Mouse (Mus musculus) heart, postnatal 4 days (tissue): ENCODE data around the gene Ccdc177. TPM values are rescaled to one million over a fixed set of nuclear protein-coding genes. Genes with fewer than 3 reads are reported as not detected.

Experiments
- DNase-seq: peaks from one replicate; pipeline ENCODE4 v3.0.0; 2021
- total RNA-seq, 2 experiments: library from RNA; stranded (reverse); gene quantifications; 2 replicates each; pipeline ENCODE4 v1.2.3; 2021

The Ccdc177 gene
- total RNA-seq, 2 experiments from 2014 or later, result 0.05 to 0.10 TPM

DNA sequence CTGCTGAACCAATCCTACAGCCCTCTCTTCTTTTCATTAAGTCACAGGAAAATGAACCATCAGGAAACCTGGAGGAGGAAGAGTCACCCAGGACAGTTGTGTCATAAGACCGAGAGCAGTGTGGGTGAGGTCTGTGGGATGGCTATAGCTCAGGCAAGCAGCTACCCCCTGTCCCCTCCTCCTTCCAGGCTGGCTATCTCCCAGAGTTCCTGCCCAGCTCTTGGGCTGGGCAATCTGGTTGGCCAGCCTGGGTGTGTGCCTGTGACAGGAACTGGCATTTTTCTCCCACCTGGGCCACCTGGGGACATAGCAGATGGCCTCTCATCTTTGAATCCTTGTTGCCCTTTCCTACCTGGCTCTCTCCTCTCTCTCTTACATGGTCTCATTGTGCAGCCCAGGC lies 23.4 kb upstream of the Ccdc177 start:
- DNase-seq, result no peak

DNA sequence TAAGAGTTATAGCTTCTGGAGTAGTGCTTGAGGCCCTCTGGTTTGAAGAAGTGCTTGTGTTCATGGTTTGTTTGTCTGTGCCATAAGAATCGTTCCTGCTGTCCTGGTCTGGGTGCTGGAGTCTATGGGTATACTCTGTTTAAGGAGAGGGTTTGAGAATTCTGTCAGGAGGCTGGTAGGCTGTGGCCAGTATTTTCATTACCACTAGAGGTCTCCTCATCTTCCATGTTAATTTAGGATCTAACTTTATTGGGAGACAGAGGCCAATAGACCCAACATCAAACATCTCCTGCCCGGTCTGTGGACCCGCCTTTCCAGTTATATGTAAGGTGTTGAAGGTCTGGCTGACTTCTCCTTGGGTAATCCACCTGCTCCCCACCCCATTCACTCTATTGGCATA lies 22.4 kb upstream of the Ccdc177 start:
- DNase-seq, result no peak

DNA sequence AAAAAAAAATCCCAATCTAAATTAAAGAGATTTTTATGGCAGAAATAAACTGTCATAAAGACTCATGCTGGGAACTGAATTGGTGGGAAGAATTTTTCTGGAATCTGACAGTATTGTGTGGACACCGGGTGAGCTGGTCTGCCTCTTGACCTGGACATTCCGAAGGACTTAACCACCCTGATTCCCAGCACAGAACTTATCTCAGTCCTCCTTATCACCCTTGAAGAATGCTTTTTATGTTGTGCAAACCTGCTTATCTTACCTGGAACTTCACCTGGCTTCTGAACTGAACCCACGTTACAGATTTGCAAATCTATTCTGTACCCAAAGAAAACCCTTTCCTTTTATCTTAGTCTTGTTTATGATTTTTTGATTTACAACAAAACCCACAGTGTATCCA lies 21.7 kb upstream of the Ccdc177 start:
- no peak for DNase-seq

DNA sequence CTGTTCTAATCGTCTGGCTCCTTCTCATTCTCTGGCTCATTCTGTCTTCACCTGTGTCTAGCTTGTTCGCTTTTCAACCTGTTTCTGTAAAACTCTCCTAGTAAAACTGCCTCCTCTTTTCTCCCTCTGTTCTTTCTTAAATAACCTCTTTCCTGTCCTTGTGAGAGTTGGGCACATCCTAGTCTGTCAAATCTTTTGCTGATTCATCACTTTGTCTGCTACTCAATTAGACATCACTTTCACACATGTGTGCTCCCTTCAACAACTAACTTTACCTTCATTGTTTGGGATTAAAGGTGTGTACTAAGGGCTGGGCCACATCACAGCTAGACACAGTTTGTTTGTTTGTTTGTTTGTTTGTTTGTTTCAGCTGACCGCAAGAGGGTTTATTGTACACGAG lies 19.3 kb upstream of the Ccdc177 start:
- no peak for DNase-seq

DNA sequence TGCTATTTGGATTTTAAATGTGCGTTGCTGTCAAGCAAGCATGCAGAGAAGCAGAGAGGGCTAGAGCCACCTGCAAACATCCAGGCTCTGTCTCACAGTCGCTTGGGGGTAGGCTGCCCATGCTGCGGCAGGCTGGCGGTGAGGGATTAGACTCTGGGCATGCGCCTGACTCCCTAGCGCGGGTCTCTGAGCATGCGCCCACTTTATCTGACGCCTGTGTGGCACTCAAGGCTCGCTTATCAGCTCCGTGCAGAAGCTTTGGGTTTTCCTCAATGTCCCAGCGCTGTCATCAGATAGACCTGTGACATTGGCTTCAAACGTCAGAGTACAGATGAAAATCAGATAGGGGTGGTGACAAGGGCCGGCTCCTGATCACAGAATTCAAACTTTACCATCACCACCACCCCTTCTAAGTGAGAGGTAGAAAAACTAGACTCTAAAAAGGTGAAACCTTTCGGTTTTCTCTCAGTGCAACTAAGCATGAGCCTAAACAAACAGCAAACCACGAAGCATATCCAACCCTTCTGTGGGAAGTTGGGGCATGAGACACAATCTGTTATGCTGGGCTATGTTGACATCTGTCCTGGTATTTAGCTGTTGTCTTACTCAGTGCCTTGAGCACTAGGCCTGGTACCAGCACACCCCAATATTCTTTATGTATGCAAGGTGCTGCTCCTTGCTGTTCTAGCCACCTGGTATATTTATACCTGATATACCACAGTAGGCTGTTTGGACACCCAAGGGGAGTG lies 17.9 kb upstream of the Ccdc177 start:
- no peak for DNase-seq

DNA sequence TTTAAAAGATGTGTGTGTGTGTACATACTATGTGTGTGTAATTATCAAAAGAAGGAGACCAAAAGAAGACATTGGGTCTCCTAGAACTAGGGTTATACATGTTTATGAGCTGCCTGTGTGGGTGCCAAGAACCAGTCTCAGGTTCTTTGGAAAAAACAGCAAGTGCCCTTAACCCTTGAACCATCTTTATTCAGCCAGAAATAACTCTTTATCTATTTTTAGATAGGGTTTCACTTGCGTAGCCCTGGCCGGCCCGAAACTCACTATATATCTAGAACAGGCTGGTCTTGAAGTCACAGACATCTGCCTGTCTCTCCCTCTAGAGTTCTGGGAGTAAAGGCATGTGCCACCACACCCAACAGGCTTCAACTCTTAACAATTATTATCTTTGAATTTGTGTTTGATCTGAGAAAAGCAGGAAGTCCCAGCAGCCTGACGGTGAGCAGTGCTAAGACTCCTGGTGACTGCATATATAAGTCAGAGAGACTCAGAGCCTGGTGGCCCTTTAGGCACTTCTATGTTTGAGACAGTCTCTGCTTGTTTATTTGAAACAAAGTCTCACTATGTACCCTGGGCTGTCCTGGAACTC lies 15.7 kb upstream of the Ccdc177 start:
- no peak for DNase-seq

DNA sequence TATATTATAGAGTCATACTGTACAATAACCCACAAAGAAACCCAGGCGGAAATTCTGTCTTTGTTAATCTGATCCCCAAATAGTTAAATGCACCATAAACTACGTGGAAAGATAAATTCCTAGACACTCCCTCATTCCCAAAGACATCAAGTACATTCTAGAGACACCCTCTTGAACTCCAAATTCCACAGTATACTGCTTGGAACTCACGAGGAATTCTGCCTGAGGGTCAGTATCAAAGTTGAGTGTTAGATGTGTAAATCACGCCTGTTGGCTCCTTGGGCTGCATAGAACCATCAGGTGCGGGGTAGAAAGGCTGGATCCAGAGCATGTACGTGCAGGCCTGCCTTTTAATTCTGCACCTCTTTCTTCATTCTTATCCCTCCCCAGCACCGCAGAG lies 14.3 kb upstream of the Ccdc177 start:
- DNase-seq, result no peak

DNA sequence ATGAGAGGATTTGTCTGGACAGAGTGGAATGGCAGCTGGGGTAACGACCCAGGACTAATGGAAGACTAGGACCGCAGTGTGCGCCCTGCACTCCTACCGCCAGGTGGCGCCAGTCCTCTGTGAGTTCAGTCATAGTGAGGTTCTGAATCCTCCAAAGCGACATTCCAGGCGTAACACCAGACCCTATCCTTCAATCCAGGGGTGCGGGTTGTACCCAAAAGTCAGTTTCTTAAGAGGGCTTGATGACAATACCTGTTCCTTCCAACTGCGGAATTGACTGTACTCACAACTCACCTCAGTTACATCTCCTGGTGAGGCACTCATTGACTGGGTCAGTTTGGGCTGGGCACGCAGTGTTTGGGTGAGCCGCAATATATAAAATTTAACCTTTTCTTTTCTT lies 9.2 kb upstream of the Ccdc177 start:
- DNase-seq, result peak; percentile 86

DNA sequence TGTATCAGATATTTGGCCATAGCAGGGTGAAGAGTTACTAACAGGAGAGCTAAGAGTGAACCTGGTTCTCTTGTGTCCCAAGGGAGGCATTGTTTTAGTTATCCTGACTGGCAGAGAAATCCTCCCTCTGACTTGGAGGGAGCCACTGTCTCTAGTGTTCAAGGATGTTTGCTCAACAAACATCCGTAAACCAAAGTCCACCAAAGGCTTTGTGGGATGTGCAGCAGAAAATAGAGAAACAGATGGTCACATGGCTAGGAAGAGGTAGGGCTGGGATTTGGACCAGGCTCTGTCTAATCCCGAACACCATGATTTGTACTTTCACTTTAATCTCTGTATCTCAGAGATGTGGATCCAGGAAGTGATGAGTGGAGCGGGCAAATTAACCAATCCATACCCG lies 3.6 kb upstream of the Ccdc177 start:
- DNase-seq, result no peak

DNA sequence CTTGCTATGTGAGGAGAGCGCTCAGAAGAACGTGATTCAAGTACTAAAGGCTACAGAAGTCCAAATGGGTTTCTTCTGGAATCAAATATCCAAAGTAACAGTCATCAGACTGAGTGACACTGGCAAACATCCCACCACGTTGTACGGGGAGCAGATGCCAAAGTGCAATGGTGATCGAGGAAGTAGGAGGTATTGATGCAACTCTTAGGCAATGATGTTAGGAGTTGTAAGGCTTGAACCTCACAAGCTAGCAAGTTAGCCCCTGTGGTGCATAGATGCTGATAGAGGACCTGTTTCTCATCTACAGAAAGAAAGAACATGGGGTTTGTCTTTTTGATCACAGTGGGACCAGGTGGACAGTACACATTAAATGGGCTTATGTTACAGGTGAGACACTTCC lies 2.5 kb upstream of the Ccdc177 start:
- DNase-seq, result no peak

DNA sequence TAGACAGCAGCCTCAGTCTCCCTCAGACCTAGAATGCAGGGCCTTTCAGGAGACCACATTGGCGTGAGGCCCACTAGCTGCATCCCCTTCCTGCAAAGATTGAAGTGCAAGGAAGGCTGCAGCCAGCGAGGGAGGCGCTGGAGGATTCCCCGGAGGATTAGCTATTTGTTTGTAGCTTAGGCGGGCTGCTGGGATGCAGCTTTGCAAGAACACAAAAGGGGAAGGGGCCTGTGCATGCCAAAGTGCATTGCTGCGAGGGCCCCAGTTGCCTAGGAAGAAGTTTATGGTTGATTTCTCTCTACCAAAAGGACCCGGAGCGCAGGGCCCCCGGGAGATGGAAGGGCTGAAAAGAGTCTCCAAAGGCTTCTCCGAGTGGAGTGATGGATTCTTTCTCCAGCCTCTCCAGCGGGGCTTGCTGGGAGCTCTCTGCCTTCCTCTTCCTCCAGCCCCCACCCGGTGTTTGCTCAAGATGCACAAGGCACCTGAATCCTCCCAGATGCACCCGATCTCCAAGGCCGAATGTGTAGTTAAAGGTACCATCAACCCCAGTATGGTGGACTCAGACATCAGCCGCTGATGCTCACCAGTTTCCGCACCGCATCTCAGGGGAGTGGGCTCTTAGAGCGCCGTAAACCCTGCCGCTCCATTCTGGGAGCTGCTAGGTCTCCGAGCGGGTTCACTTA lies 633 bp downstream of the Ccdc177 start:
- DNase-seq, result peak; percentile 23

DNA sequence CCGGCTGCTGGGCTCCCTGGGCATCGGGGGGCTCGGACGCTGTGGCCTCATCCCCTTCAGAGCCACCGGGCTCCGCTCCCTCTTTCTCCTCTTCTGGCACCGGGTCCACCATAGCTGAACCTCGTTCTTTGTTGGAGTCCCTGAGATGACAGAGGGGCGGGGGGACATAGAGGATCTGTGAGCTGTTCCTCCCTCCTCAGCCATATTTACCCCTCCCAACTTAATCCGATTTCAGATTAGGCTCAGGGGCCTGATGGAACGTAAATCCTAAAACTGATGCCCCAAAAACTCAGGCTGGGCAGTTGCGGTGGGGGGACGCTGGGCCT lies 1.1 kb downstream of the Ccdc177 start:
- no peak for DNase-seq

DNA sequence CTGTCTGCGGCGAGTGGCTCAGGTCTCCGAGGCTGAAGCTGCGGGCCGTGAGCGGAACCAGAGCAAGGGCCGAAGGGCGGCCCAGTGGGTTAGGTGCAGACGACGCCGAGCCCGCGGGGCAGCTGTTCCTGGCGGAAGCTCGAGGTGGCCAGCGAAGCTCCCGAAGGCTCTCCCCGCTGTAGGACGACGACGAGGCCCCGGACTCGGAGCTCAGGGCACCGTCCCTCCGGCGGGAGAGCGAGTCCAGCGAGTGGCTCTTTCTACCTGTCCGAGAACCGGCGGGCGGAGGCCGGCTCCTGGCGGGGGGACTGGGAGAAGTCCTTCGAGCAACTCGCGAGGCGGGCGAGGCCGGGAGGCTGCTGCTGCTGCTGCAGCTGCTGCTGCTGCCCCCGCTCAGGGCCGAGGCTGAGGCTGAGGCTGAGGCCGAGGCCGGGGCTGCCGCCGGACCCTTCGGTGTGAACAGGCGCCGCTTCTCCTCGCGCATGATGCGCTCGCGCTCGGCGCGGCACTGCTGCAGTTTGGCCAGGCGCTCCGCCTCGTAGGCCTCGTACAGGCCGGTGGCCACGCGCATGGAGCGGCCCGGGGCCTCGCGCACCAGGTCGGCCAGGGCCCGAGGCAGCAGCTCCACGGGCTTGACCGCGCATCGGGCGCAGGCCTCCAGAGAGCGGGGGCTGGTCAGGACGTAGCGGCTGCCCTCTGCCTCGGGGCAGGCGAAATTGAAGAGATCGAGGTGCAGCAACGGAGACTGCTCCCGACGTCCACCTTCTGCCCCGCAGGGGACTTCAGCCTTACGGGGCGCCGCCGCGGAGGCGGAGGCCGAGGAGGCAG lies 1.7 kb downstream of the Ccdc177 start:
- peak; percentile 33 for DNase-seq

DNA sequence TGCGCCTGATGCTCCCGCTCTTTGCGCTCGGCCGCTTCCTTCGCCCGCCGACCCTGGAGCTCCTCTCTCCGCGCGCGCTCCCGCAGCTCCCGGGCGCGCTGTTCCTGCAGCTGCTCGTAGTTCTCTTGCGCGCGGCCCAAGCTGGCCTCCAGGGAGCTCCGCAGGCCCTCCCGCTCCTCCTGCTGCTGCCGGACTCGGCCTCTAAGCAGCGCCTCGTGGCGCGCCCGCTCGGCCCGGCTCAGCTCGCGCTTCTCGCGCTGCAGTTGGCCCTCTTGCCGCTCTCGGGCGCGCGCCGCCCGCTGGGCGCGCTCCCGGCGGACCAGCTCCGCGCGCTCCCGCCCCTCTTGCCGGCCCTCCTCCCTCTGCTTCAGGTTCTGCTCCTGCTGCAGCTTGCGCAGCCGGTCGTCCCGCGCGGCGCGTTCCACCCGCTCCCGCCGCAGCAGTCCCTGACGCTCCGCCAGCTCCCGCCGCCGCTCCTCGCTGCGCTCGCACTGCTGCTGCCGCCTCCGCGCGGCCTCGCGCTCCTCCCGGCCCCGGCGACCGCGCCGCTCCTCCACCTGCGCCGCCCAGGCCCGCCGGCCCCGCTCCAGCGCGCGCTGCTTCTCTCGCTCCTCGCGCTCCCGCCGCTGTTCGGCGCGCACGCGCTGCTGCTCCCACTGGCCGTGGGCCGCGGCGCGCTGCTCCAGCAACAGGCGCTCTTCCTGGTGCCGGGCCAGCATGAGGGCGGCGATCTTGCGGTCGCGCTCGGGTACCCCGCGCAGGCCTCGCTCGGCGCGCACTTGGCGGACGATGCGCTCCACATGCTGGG lies 2.5 kb downstream of the Ccdc177 start:
- DNase-seq, result peak; percentile 65

DNA sequence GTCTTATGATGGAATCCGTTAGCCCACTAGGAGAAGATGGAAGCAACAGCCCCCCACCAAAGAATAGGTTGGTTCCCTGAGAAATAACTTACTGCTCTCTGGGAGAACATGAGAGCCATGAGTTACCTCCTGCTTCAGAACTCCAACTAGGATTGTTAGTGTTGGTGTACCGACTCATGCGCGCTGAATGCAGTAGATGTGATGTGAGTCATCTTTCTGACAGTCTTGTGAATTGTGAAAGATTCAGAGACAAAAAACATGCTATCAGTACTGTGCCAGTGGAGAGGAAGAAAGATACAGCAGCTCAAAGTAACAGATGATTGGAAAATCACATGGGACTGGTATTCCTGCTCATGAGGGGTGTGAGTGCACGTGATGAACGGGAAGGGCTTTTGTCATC lies 8.9 kb downstream of the Ccdc177 start:
- DNase-seq, result no peak

DNA sequence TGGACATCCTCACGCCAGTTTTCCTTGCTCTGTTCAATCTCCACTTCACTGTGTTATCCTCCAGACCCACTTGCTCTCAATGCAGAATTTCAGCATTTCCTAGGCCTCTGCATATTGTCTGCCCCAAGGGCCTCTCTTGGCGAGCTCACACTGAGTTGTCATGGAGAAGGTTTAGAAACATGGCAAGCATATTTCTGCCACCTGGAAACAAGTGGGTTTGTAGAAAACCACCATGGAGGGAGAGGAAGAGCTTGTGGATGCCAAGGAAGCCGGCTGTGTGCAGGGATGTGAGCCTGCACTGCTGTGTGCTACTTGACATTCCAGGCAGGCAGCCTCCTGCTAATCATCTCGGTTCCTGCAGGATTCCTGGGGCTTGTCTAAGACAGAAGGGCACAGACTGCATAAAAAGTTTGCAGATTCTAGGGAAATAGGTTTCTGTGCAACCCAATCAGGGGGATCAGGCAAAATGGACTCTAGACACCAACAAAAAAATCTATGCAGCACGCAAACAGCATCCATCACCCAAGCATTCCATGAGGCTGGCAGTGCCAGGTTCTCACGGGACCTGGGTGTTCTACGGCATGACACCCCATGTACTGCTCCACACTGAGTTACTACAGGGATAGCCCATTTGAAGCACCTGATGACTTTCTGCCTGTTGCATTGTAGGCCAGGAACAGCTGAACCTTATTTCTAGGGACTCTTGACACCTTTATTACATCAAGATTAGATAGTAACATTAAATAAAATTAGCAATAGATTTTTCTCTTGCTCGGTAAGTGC lies 14.3 kb downstream of the Ccdc177 start:
- no peak for DNase-seq

DNA sequence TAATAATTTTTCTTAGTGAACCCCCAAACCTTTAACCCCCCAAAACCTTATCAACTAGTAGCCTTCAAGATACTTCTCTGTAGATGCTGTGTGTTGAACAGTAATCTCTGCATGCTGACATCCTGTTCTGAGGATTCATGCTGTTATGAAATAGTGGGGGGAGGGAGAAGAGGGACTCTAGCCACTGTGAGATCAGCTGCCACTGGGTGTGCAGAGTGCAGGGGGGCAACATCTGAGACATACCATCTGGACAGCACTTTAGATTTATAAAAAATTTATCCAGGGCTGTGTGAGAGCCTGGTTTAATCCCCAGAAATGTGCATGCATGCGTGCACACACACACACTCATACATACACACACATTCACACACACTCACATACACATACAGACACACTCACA lies 15.9 kb downstream of the Ccdc177 start:
- DNase-seq, result no peak

DNA sequence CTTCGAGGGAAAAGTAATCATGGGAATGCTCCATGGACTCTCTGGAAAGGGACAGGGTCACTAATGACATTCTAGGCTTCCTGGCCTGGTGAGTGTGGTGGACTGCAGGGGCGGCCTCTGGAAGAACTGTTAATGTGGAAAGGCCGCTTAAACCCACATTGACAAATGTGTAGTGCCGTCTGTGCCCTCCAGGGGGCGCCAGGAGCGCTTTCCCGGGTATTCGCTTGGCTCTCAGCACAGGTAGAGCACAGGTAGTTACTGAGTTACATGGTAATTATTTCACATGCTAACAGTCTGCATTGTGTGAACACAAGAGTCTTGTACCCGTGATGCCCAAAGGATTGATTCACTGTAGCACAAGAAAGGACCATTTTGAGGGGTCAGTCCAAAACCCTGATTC lies 21.0 kb downstream of the Ccdc177 start:
- peak; percentile 27 for DNase-seq

DNA sequence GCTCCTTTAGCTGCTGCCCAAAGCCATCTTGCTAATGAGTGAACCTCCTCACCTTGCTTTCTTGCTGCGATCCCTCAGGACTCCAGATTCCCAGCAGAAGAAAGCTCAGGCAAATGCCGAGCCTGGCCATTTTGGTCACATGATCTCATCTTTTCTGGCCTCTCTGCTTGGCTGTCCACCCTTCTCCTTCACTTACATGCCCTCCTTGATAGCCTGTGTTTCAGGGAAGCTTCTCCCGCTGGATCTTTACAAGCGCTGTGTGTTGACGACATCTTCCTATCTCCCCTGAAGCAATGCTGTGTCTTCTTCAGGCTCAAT lies 23.2 kb downstream of the Ccdc177 start:
- no peak for DNase-seq

DNA sequence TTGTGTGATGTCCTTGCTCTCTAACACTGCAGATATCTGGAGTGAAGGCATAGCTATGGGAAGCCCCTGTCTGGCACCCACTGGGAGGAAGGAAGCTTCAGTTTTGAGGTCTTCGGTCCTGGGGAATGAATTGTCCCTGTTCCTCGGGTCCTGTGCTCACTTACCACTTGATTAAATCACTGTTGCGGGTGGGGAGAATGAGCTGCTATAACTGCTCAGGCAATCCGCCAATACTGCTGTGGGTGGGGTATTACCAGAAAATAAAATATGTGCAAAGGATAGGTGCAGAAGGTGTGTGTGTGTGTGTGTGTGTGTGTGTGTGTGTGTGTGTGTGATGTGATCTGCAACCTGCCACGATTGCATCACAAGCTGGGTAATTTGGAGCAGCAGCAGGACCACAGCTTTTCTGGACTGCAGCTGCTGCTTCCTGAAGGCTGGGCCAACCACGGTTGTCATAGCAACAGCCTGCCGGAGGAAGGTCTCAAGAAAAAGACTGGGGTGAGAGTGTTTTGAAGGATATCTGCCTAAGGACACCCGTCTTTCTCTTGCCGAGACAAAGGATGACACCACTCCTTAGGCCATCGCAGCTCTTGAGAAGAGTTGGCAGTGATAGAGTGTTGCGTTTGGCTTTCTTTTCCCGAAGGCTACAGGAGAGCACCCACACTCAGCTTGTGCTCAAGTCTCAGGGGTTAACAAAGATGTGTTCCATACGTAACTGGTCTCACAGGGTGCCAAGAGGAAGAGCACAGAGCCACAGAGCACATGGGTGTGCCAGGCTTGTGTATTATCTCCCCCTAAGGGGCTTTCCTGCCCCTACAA lies 23.8 kb downstream of the Ccdc177 start:
- DNase-seq, result peak; percentile 43
